Mouse (Mus musculus) lung, postnatal 0 days (tissue): ENCODE measurements around the gene Gm11985. TPM values are rescaled to one million over a fixed set of nuclear protein-coding genes. Genes with fewer than 3 reads are reported as not detected.

Experiments
- ATAC-seq: fragments of 200-750 bp; cut with Nextera tagmentation; 2 replicates; pipeline ENCODE4 v1.8.0; 2017; ENCODE audit warnings: moderate library complexity
- DNase-seq: peaks from one replicate; pipeline ENCODE4 v3.0.0-alpha.2; 2016; ENCODE audit warnings: low spot score
- H3K27ac ChIP-seq: fragments of 300-500 bp; sonication (generic); 2 replicates; pipeline ENCODE4 v1.5.1; 2014; ENCODE audit warnings: antibody characterized with exemption, mild to moderate bottlenecking, low read length, mixed read lengths
- H3K27me3 ChIP-seq: fragments of 300-500 bp; sonication (generic); replicated peaks from 2 replicates; pipeline ENCODE4 v1.6.1; 2014; ENCODE audit warnings: low read length, mixed read lengths; ENCODE audit not compliant: insufficient read depth
- H3K36me3 ChIP-seq: fragments of 300-500 bp; sonication (generic); 2 replicates; pipeline ENCODE4 v1.6.1; 2014; ENCODE audit warnings: low read length, mixed read lengths; ENCODE audit not compliant: insufficient read depth
- H3K4me1 ChIP-seq: fragments of 300-500 bp; sonication (generic); 2 replicates; pipeline ENCODE4 v1.6.1; 2014; ENCODE audit warnings: antibody characterized with exemption, low read depth, low read length, mixed read lengths; ENCODE audit not compliant: insufficient read depth
- H3K4me2 ChIP-seq: fragments of 300-500 bp; sonication (generic); replicated peaks from 2 replicates; pipeline ENCODE4 v1.6.1; 2014; ENCODE audit warnings: low read depth, mild to moderate bottlenecking, low read length, moderate library complexity, mixed read lengths
- H3K4me3 ChIP-seq: fragments of 300-500 bp; sonication (generic); 2 replicates; pipeline ENCODE4 v1.5.1; 2014; ENCODE audit warnings: low read depth, low read length
- H3K9ac ChIP-seq: fragments of 300-500 bp; sonication (generic); replicated peaks from 2 replicates; pipeline ENCODE4 v1.6.1; 2014; ENCODE audit warnings: low read depth, mild to moderate bottlenecking
- H3K9me3 ChIP-seq: fragments of 300-500 bp; sonication (generic); 2 replicates; pipeline ENCODE4 v1.6.1; 2016; ENCODE audit warnings: low read length, mixed read lengths
- CTCF ChIP-seq: IDR thresholded peaks from 2 replicates; pipeline ENCODE4 v1.5.1; 2016; ENCODE audit warnings: antibody characterized with exemption, mild to moderate bottlenecking
- EP300 ChIP-seq: IDR thresholded peaks from 2 replicates; pipeline ENCODE4 v1.6.1; 2016; ENCODE audit warnings: antibody characterized with exemption, mild to moderate bottlenecking, control low read depth
- WGBS: fragments of 180-500 bp; shearing (Covaris S2); extraction: QIAGEN DNeasy Blood & Tissue Kit; methylation state at CpG from one replicate; pipeline ENCODE4 v1.1.7; 2014; 5-methylcytosine and 5-hydroxymethylcytosine counted together
- polyA plus RNA-seq: library from polyadenylated mRNA; unstranded; fragments of >200 nt; fragmentation: Nextera tagmentation; extraction: Ambion mirVana; gene quantifications from 2 replicates; pipeline ENCODE4 v1.2.1, GENCODE M21; 2015

Gm11985 gene
- polyA plus RNA-seq, 1 experiment from 2014 or later = not detected

- no peak for DNase-seq
Observed at GRCm38 (mm10) chr11:7147536-7147935, 40.8 kb downstream of the Gm11985 start.

GRCm38 (mm10) chr11:7145221-7145620 lies 43.1 kb downstream of the Gm11985 start:
- DNase-seq = peak; percentile 18
- no peak for ATAC-seq
- Histone ChIP-seq H3K9ac (no peak overlapping the region), H3K4me3 (no peak overlapping the region), H3K27ac (no peak overlapping the region), H3K36me3 (no peaks in the 10 kb centered on the region), H3K27me3 (no peaks in the 10 kb centered on the region), H3K9me3 (no peaks in the 10 kb centered on the region), H3K4me2 (no peak overlapping the region), H3K4me1 (no peaks in the 10 kb centered on the region)
- no peak for TF ChIP-seq EP300
- TF ChIP-seq CTCF = no peak
- WGBS = 28% methylated on average over 4 of the region's 4 CpGs

More at GRCm38 (mm10) chr11:7147536-7147935, 40.8 kb downstream of the Gm11985 start:
- no peak overlapping the region for H3K4me2 ChIP-seq
- no peak overlapping the region for H3K27ac ChIP-seq
- H3K4me3 ChIP-seq = no peak overlapping the region
- no peaks in the 10 kb centered on the region for H3K4me1 ChIP-seq
- 78% methylated on average over 8 of the region's 8 CpGs for WGBS
- ATAC-seq = no peak
- H3K9me3 ChIP-seq = no peaks in the 10 kb centered on the region
- H3K9ac ChIP-seq = no peak overlapping the region
- no peaks in the 10 kb centered on the region for H3K36me3 ChIP-seq
- H3K27me3 ChIP-seq = no peaks in the 10 kb centered on the region
- TF ChIP-seq EP300 = no peak

- WGBS = 85% methylated on average over 11 of the region's 11 CpGs
- Histone ChIP-seq H3K4me2 (no peak overlapping the region), H3K27ac (no peak overlapping the region), H3K9me3 (no peaks in the 10 kb centered on the region), H3K36me3 (no peaks in the 10 kb centered on the region), H3K27me3 (no peaks in the 10 kb centered on the region), H3K4me1 (no peaks in the 10 kb centered on the region), H3K4me3 (no peak overlapping the region), H3K9ac (no peak overlapping the region)
- TF ChIP-seq EP300 (no peak), CTCF (peak; percentile 72)
- DNase-seq = peak; percentile 32
- ATAC-seq = peak; percentile 52
Observed at GRCm38 (mm10) chr11:7144369-7144768, 44.0 kb downstream of the Gm11985 start.

GRCm38 (mm10) chr11:7142725-7143124 lies 45.6 kb downstream of the Gm11985 start:
- H3K4me2 ChIP-seq = no peak overlapping the region
- ATAC-seq (peak; percentile 55; the same call in 1 of the 2 replicates), DNase-seq (peak; percentile 75)
- no peak overlapping the region for H3K9ac ChIP-seq
- TF ChIP-seq CTCF (no peak), EP300 (no peak)
- 18% methylated on average over 3 of the region's 3 CpGs for WGBS
- no peaks in the 10 kb centered on the region for H3K4me1 ChIP-seq
- no peaks in the 10 kb centered on the region for H3K27me3 ChIP-seq
- no peaks in the 10 kb centered on the region for H3K36me3 ChIP-seq
- H3K9me3 ChIP-seq = no peaks in the 10 kb centered on the region
- no peak overlapping the region for H3K27ac ChIP-seq
- no peak overlapping the region for H3K4me3 ChIP-seq

- H3K9ac ChIP-seq = no peak overlapping the region
- H3K9me3 ChIP-seq = no peaks in the 10 kb centered on the region
- H3K36me3 ChIP-seq = no peaks in the 10 kb centered on the region
- H3K27me3 ChIP-seq = no peaks in the 10 kb centered on the region
- no peak overlapping the region for H3K27ac ChIP-seq
- no peak overlapping the region for H3K4me2 ChIP-seq
- H3K4me1 ChIP-seq = no peaks in the 10 kb centered on the region; the same call in 1 of the 2 replicates
- WGBS = 90% methylated on average over 3 of the region's 3 CpGs
- no peak overlapping the region for H3K4me3 ChIP-seq
- peak; percentile 59 for DNase-seq
- ATAC-seq = peak; percentile 27; the same call in 1 of the 2 replicates
- TF ChIP-seq EP300 = no peak
- TF ChIP-seq CTCF = peak; percentile 80
Observed at GRCm38 (mm10) chr11:7140449-7140848, 47.9 kb downstream of the Gm11985 start.

GRCm38 (mm10) chr11:7138370-7138769 lies 50.0 kb downstream of the Gm11985 start:
- Histone ChIP-seq H3K4me2 (no peak overlapping the region), H3K27me3 (no peaks in the 10 kb centered on the region), H3K4me1 (no peaks in the 10 kb centered on the region; the same call in 1 of the 2 replicates), H3K4me3 (no peak overlapping the region), H3K9ac (no peak overlapping the region), H3K36me3 (no peaks in the 10 kb centered on the region), H3K9me3 (no peaks in the 10 kb centered on the region), H3K27ac (no peak overlapping the region)
- ATAC-seq = no peak
- TF ChIP-seq CTCF (no peak), EP300 (no peak)
- 84% methylated on average over 8 of the region's 8 CpGs for WGBS
- no peak for DNase-seq
